Mouse (Mus musculus) E14TG2a.4 (cell line): ENCODE measurements around the gene Hoxc5.

ENCODE experiments used
- CTCF ChIP-seq: conservative IDR thresholded peaks from 2 replicates; pipeline ENCODE4 v1.5.1; 2014; ENCODE audit warnings: low read length
- NANOG ChIP-seq: IDR thresholded peaks from 2 replicates; pipeline ENCODE4 v1.6.1; 2014; ENCODE audit warnings: borderline replicate concordance, low read length, mixed read lengths
- POU5F1 ChIP-seq: IDR thresholded peaks from 2 replicates; pipeline ENCODE4 v1.6.1; 2014; ENCODE audit warnings: low read length, borderline replicate concordance

GRCm38 (mm10) chr15:102954192-102955006 is 12.8 kb upstream of the Hoxc5 start, which contains the start of gene Hoxc11:
- TF ChIP-seq CTCF (no peak), POU5F1 (no peak), NANOG (no peak)
